Mouse (Mus musculus) C2C12 (cell line): ENCODE results near the gene Atp1b1. TPM values are rescaled to one million over a fixed set of nuclear protein-coding genes. Genes with fewer than 3 reads are reported as not detected.

Experiments used
- H3K27me3 ChIP-seq: one replicate; pipeline ENCODE4 v1.6.1; 2011; ENCODE audit not compliant: control insufficient read depth, insufficient read depth, insufficient read length
- H3K36me3 ChIP-seq: one replicate; pipeline ENCODE4 v1.6.1; 2011; ENCODE audit not compliant: control insufficient read depth, insufficient read depth
- H3K4me3 ChIP-seq: one replicate; pipeline ENCODE4 v1.5.1; 2011; ENCODE audit warnings: mild to moderate bottlenecking, control low read depth; ENCODE audit not compliant: poor library complexity, insufficient read depth, severe bottlenecking
- H3K79me2 ChIP-seq: one replicate; pipeline ENCODE4 v1.6.1; 2011; ENCODE audit not compliant: control insufficient read depth, insufficient read depth
- H3K79me3 ChIP-seq: one replicate; pipeline ENCODE4 v1.6.1; 2011; ENCODE audit warnings: low read depth, control low read depth
- H3ac ChIP-seq: one replicate; pipeline ENCODE3; 2011; ENCODE audit warnings: low read depth; ENCODE audit not compliant: control insufficient read depth, insufficient read length
- CEBPB ChIP-seq: IDR thresholded peaks from one replicate; pipeline ENCODE4 v1.6.1; 2011; ENCODE audit warnings: low read depth, mild to moderate bottlenecking, control low read depth, moderate library complexity
- CTCF ChIP-seq: IDR thresholded peaks from one replicate; pipeline ENCODE4 v1.5.1; 2011; ENCODE audit not compliant: control insufficient read depth, insufficient read depth, insufficient read length
- FOSL1 ChIP-seq: IDR thresholded peaks from one replicate; pipeline ENCODE4 v1.8.0; 2011; ENCODE audit warnings: mild to moderate bottlenecking, low read length; ENCODE audit not compliant: poor library complexity, insufficient read depth, severe bottlenecking
- MAX ChIP-seq: IDR thresholded peaks from one replicate; pipeline ENCODE4 v1.6.1; 2011; ENCODE audit warnings: mild to moderate bottlenecking, control low read depth
- MYOD1 ChIP-seq: IDR thresholded peaks from one replicate; pipeline ENCODE4 v1.6.1; 2011; ENCODE audit warnings: low read depth; ENCODE audit not compliant: control insufficient read depth, insufficient read length
- MYOG ChIP-seq: IDR thresholded peaks from one replicate; pipeline ENCODE4 v1.6.1; 2011; ENCODE audit not compliant: control insufficient read depth, insufficient read length; ENCODE audit errors: extremely low read depth
- USF1 ChIP-seq: IDR thresholded peaks from one replicate; pipeline ENCODE4 v1.6.1; 2011; ENCODE audit warnings: low read depth, mild to moderate bottlenecking, control low read depth, moderate library complexity
- polyA plus RNA-seq: library from polyadenylated mRNA; unstranded; fragments of >200 nt; fragmentation: generic; extraction: Trizol; gene quantifications from one replicate; pipeline ENCODE4 v1.2.1, GENCODE M21; 2012; ENCODE audit warnings: missing spikeins

Gene Atp1b1
- polyA plus RNA-seq, 1 experiment = 13.6 TPM

GRCm38 (mm10) chr1:164397672-164398071, 60.5 kb downstream of the Atp1b1 start:
- H3K79me2 ChIP-seq = no peaks in the 10 kb centered on the region
- TF ChIP-seq MAX (no peak), CEBPB (no peak)
- no peaks in the 10 kb centered on the region for H3K79me3 ChIP-seq
- no peaks in the 10 kb centered on the region for H3K36me3 ChIP-seq
- no peak overlapping the region for H3K4me3 ChIP-seq
- no peak overlapping the region for H3ac ChIP-seq
- no peaks in the 10 kb centered on the region for H3K27me3 ChIP-seq

- Histone ChIP-seq H3K4me3 (no peak overlapping the region), H3K27me3 (no peaks in the 10 kb centered on the region), H3K79me2 (no peaks in the 10 kb centered on the region), H3K36me3 (no peaks in the 10 kb centered on the region), H3ac (no peak overlapping the region), H3K79me3 (no peaks in the 10 kb centered on the region)
- no peak for TF ChIP-seq MAX
- TF ChIP-seq CTCF = no peak
- TF ChIP-seq MYOG = no peak
- TF ChIP-seq USF1 = no peak
- no peak for TF ChIP-seq FOSL1
- no peak for TF ChIP-seq MYOD1
- no peak for TF ChIP-seq CEBPB
These were observed 62.9 kb downstream of the Atp1b1 start for GRCm38 (mm10) chr1:164395131-164395780.

GRCm38 (mm10) chr1:164392176-164392575, 66.0 kb downstream of the Atp1b1 start:
- no peak for TF ChIP-seq FOSL1
- TF ChIP-seq CTCF = no peak
- no peak for TF ChIP-seq USF1
- TF ChIP-seq MAX = no peak
- no peak for TF ChIP-seq MYOD1
- no peak for TF ChIP-seq MYOG
- no peak for TF ChIP-seq CEBPB
- Histone ChIP-seq H3K36me3 (peaks cover 6% of the 10 kb centered on the region), H3K27me3 (no peaks in the 10 kb centered on the region), H3K79me3 (no peaks in the 10 kb centered on the region), H3ac (no peak overlapping the region), H3K4me3 (no peak overlapping the region), H3K79me2 (no peaks in the 10 kb centered on the region)

- H3K79me2 ChIP-seq = no peaks in the 10 kb centered on the region
- no peak for TF ChIP-seq MYOG
- no peak for TF ChIP-seq USF1
- TF ChIP-seq MAX = no peak
- no peak for TF ChIP-seq FOSL1
- TF ChIP-seq CEBPB = no peak
- no peak for TF ChIP-seq MYOD1
- H3K79me3 ChIP-seq = no peaks in the 10 kb centered on the region
- H3K27me3 ChIP-seq = no peaks in the 10 kb centered on the region
- H3K4me3 ChIP-seq = no peak overlapping the region
- no peak overlapping the region for H3ac ChIP-seq
- peaks cover 11% of the 10 kb centered on the region for H3K36me3 ChIP-seq
These were observed 68.4 kb downstream of the Atp1b1 start for GRCm38 (mm10) chr1:164389743-164390142.

Other genes starting within 250 kb of the Atp1b1 start
- gene Slc19a2, start 209.3 kb downstream of the Atp1b1 start, polyA plus RNA-seq = 10.1 TPM
- 1.7 TPM for gene Ccdc181, start 182.8 kb downstream of the Atp1b1 start, polyA plus RNA-seq
- 19.0 TPM for gene Nme7, start 154.2 kb downstream of the Atp1b1 start, polyA plus RNA-seq
- gene Blzf1, start 150.9 kb downstream of the Atp1b1 start, polyA plus RNA-seq = 5.0 TPM